ENCODE assay signal across 28 mouse cellular contexts in the genomic region with DNA sequence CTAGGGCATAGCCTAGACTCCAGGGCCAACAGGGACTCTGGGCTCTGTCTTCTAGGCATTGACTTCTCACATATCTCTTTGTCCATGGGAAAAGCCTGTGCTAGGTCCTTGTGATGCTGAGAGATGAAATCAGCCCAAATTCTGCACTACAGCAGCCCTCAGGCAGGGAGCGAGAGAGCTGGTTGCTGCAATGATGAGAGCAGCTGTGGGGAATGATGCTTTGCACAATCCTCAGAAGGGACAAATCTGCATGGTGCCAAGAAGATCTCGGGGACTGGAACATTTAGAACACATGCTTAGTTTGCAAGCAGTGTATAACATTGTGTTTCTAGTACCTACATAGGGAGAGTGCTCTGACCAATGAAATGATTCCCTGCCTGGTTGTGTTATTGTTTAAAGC.
A peak's percentile ranks its signal among the peaks of the same experiment; 100 is the strongest.
DNase-seq lines count a peak whose midpoint lies in the region; ATAC-seq lines count a peak whose summit lies in the region.
"Had no signal": no experiment of that assay in that cellular context is flagged by ENCODE, and none has a peak within 500 bp of the region (broad histone marks: within the 10 kb centered on the region; RNA-seq: fewer than 3 reads in every experiment).

No protein-coding gene starts in this region.

- H3K27ac ChIP-seq in embryonic facial prominence, embryonic 14.5 days (replicated peaks; ENCODE audit: low read depth, low read length): no peak overlapping the region
- H3K27ac ChIP-seq in embryonic facial prominence, embryonic 10.5 days (replicated peaks): no peak overlapping the region
- no peak overlapping the region for H3K27ac ChIP-seq in lung, embryonic 16.5 days (ENCODE audit: low read length)
- H3K27ac ChIP-seq in intestine, embryonic 15.5 days: no peak overlapping the region
- H3K27ac ChIP-seq: forebrain, embryonic 13.5 days; hindbrain, embryonic 14.5 days; kidney, embryonic 15.5 days; limb, embryonic 10.5 days; limb, embryonic 15.5 days; liver, embryonic 13.5 days; stomach, embryonic 15.5 days had no signal

- H3K36me3 ChIP-seq in embryonic facial prominence, embryonic 14.5 days (ENCODE audit: control insufficient read depth, insufficient read depth, low read length): no peaks in the 10 kb centered on the region
- no peaks in the 10 kb centered on the region for H3K36me3 ChIP-seq in embryonic facial prominence, embryonic 10.5 days (replicated peaks)
- H3K36me3 ChIP-seq in lung, embryonic 16.5 days (ENCODE audit: control insufficient read depth, insufficient read depth, low read length): no peaks in the 10 kb centered on the region
- no peaks in the 10 kb centered on the region for H3K36me3 ChIP-seq in intestine, embryonic 15.5 days
- H3K36me3 ChIP-seq: G1E; heart, embryonic 12.5 days; kidney, embryonic 15.5 days; limb, embryonic 10.5 days; limb, embryonic 15.5 days; liver, embryonic 13.5 days; stomach, embryonic 15.5 days had no signal

- peak; percentile 17 for DNase-seq in embryonic facial prominence, embryonic 14.5 days (ENCODE audit: low spot score)
- DNase-seq in embryonic facial prominence, embryonic 10.5 days (ENCODE audit: low spot score): no peak
- DNase-seq in lung, postnatal 36 days: no peak
- DNase-seq in adipocyte (ENCODE audit: low spot score): peak; percentile 54
- DNase-seq in gastrocnemius, postnatal 25 days: peak; percentile 45
- DNase-seq in spleen, postnatal 36 days (ENCODE audit: low spot score in 2 of 2): no peak
- DNase-seq: adrenal gland, postnatal 36 days; cerebellum, adult 2 months; cerebellum, postnatal 14 days; kidney, adult 18-20 months; kidney, postnatal 36 days; layer of hippocampus, postnatal 36 days; liver, embryonic 13.5 days; right cerebral cortex, postnatal 4 days had no signal

- H3K4me2 ChIP-seq in embryonic facial prominence, embryonic 14.5 days (ENCODE audit: low read depth, low read length): no peak overlapping the region
- no peak overlapping the region for H3K4me2 ChIP-seq in lung, embryonic 16.5 days (ENCODE audit: low read depth, low read length)
- H3K4me2 ChIP-seq in intestine, embryonic 15.5 days (replicated peaks): no peak overlapping the region
- H3K4me2 ChIP-seq: forebrain, embryonic 13.5 days; heart, embryonic 12.5 days; hindbrain, embryonic 14.5 days; kidney, embryonic 15.5 days; limb, embryonic 15.5 days; liver, embryonic 13.5 days; lung, embryonic 14.5 days; midbrain, embryonic 11.5 days; stomach, embryonic 15.5 days had no signal

- no peaks in the 10 kb centered on the region for H3K9me3 ChIP-seq in embryonic facial prominence, embryonic 14.5 days (ENCODE audit: control insufficient read depth, low read length)
- H3K9me3 ChIP-seq in embryonic facial prominence, embryonic 10.5 days: no peaks in the 10 kb centered on the region
- no peaks in the 10 kb centered on the region for H3K9me3 ChIP-seq in lung, embryonic 16.5 days (ENCODE audit: control insufficient read depth, low read length)
- no peaks in the 10 kb centered on the region for H3K9me3 ChIP-seq in intestine, embryonic 15.5 days
- H3K9me3 ChIP-seq: forebrain, embryonic 13.5 days; heart, embryonic 12.5 days; kidney, embryonic 15.5 days; limb, embryonic 10.5 days; limb, embryonic 15.5 days; liver, embryonic 13.5 days; stomach, embryonic 15.5 days had no signal

- no peak overlapping the region for H3K9ac ChIP-seq in embryonic facial prominence, embryonic 14.5 days (ENCODE audit: low read depth, low read length)
- no peak overlapping the region for H3K9ac ChIP-seq in lung, embryonic 16.5 days (ENCODE audit: low read length)
- H3K9ac ChIP-seq in intestine, embryonic 15.5 days: no peak overlapping the region
- H3K9ac ChIP-seq: forebrain, embryonic 13.5 days; heart, embryonic 12.5 days; hindbrain, embryonic 14.5 days; kidney, embryonic 15.5 days; limb, embryonic 15.5 days; liver, embryonic 13.5 days; lung, embryonic 14.5 days; stomach, embryonic 15.5 days had no signal

- H3K4me3 ChIP-seq in embryonic facial prominence, embryonic 14.5 days (ENCODE audit: low read depth, low read length): no peak overlapping the region
- H3K4me3 ChIP-seq in embryonic facial prominence, embryonic 10.5 days: no peak overlapping the region
- H3K4me3 ChIP-seq in lung, embryonic 16.5 days (ENCODE audit: low read length): no peak overlapping the region
- no peak overlapping the region for H3K4me3 ChIP-seq in intestine, embryonic 15.5 days (replicated peaks)
- H3K4me3 ChIP-seq: forebrain, embryonic 13.5 days; heart, embryonic 12.5 days; kidney, embryonic 15.5 days; limb, embryonic 10.5 days; limb, embryonic 15.5 days; liver, embryonic 13.5 days; stomach, embryonic 15.5 days had no signal

- H3K4me1 ChIP-seq in embryonic facial prominence, embryonic 14.5 days (ENCODE audit: control insufficient read depth, insufficient read depth, low read length): no peaks in the 10 kb centered on the region
- H3K4me1 ChIP-seq in embryonic facial prominence, embryonic 10.5 days: no peaks in the 10 kb centered on the region
- H3K4me1 ChIP-seq in lung, embryonic 16.5 days (replicated peaks; ENCODE audit: control insufficient read depth, insufficient read depth, low read length): no peaks in the 10 kb centered on the region
- H3K4me1 ChIP-seq in intestine, embryonic 15.5 days (replicated peaks): no peaks in the 10 kb centered on the region
- H3K4me1 ChIP-seq: forebrain, embryonic 13.5 days; heart, embryonic 12.5 days; kidney, embryonic 15.5 days; limb, embryonic 10.5 days; limb, embryonic 15.5 days; liver, embryonic 13.5 days; stomach, embryonic 15.5 days had no signal

- no peaks in the 10 kb centered on the region for H3K27me3 ChIP-seq in embryonic facial prominence, embryonic 14.5 days (replicated peaks; ENCODE audit: control insufficient read depth, insufficient read depth, low read length)
- H3K27me3 ChIP-seq in embryonic facial prominence, embryonic 10.5 days (replicated peaks; ENCODE audit: low read depth, poor library complexity, severe bottlenecking): no peaks in the 10 kb centered on the region
- H3K27me3 ChIP-seq in lung, embryonic 16.5 days (ENCODE audit: control insufficient read depth, insufficient read depth, low read depth, low read length): no peaks in the 10 kb centered on the region
- no peaks in the 10 kb centered on the region for H3K27me3 ChIP-seq in intestine, embryonic 15.5 days (replicated peaks)
- H3K27me3 ChIP-seq: forebrain, embryonic 13.5 days; heart, embryonic 12.5 days; kidney, embryonic 15.5 days; limb, embryonic 15.5 days; liver, embryonic 13.5 days; Patski; stomach, embryonic 15.5 days had no signal

- ATAC-seq in embryonic facial prominence, embryonic 14.5 days (ENCODE audit: low read depth): no peak
- ATAC-seq in lung, embryonic 16.5 days (ENCODE audit: low read depth): 0 out of 2 replicates have a peak, but pooled peaks have one; percentile 47
- ATAC-seq in intestine, embryonic 15.5 days: no peak
- ATAC-seq: forebrain, embryonic 13.5 days; midbrain, embryonic 16.5 days; Patski had no signal

- WGBS in embryonic facial prominence, embryonic 14.5 days: 57% methylated on average over 2 of the region's 2 CpGs
- 80% methylated on average over 2 of the region's 2 CpGs for WGBS in embryonic facial prominence, embryonic 10.5 days
- 62% methylated on average over 2 of the region's 2 CpGs for WGBS in lung, embryonic 16.5 days
- 81% methylated on average over 2 of the region's 2 CpGs for WGBS in intestine, embryonic 15.5 days

Comparison
In these comparisons a context has a peak if more than half of its experiments do, and no peak if none do; other contexts are left out.
1. DNase-seq: peak in embryonic facial prominence, embryonic 14.5 days (single experiment), adipocyte (single experiment) and gastrocnemius, postnatal 25 days (single experiment); none in embryonic facial prominence, embryonic 10.5 days (single experiment), lung, postnatal 36 days (single experiment) and spleen, postnatal 36 days (0 of 2).